Mouse (Mus musculus) ES-Bruce4 (cell line): ENCODE measurements around the gene Anp32e.

Source experiments
- CTCF ChIP-seq: IDR thresholded peaks from one replicate; pipeline ENCODE4 v1.8.1; 2011; ENCODE audit warnings: low read depth, low read length
- POLR2A ChIP-seq: IDR thresholded peaks from one replicate; pipeline ENCODE4 v1.8.1; 2011; ENCODE audit warnings: low read length; ENCODE audit not compliant: insufficient read depth

DNA sequence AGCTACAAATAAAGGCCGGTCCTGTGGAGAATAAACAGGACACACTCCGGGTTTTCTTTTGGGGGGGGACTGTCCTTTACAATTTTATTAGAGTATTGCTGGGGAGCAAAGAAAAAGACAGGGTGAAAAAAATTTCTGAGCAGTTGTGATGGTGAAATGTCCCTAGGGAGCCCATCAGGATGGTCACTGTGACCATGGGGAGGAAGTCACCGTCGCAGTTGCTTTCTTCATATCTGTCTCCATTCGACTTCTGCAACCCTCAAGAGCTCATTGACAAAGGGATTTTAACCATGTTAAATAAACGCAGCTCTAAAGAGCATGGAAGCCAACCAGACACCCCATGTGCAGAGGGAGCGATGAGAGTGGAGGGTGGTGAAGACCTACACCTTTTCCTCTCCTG, 12.3 kb upstream of the Anp32e start:
- TF ChIP-seq POLR2A (no peak), CTCF (no peak)
